Comparison of ENCODE assay signal across 14 mouse cellular contexts in the genomic region with DNA sequence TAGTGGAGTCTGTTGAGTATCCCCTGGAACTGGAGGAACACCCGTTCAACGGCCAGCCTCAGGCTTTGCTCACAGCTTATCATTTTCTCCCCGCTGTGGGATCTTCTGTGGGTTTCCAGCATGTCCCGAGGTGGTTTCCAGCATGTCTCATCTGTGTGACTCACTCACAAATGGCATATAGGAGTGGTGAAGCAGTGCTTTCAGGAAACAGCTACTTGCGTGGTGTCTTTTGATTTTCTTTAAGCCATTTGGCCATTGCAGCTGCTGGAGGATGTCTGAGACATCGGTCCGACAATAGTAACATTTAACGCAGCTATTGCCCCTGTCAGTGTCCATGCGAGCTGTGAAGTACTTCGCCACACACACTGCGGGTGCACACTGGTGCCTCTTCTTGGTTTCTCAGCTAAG. TPM values are rescaled to one million over a fixed set of nuclear protein-coding genes. Genes with fewer than 3 reads are reported as not detected.
DNase-seq lines count a peak whose midpoint lies in the region; ATAC-seq and TF ChIP-seq lines count a peak whose summit lies in the region.
"Had no signal": no experiment of that assay in that cellular context is flagged by ENCODE, and none has a peak within 500 bp of the region (broad histone marks: within the 10 kb centered on the region; RNA-seq: fewer than 3 reads in every experiment).

No protein-coding gene starts in this region.

- no peaks in the 10 kb centered on the region for H3K27me3 ChIP-seq in embryonic facial prominence, embryonic 14.5 days (replicated peaks; ENCODE audit: control insufficient read depth, insufficient read depth, low read length)
- H3K27me3 ChIP-seq in embryonic facial prominence, embryonic 10.5 days (replicated peaks; ENCODE audit: low read depth, poor library complexity, severe bottlenecking): no peaks in the 10 kb centered on the region
- peaks cover 20% of the 10 kb centered on the region for H3K27me3 ChIP-seq in megakaryocyte, embryonic 14.5 days (replicated peaks)
- no peaks in the 10 kb centered on the region for H3K27me3 ChIP-seq in liver, postnatal 0 days (ENCODE audit: insufficient read depth, low read length)
- H3K27me3 ChIP-seq in cerebellum, adult 2 months (ENCODE audit: control insufficient read depth, insufficient read depth, low read length): no peaks in the 10 kb centered on the region
- H3K27me3 ChIP-seq: heart, embryonic 15.5 days; limb, embryonic 15.5 days; midbrain, embryonic 12.5 days had no signal

- no peak overlapping the region for H3K4me2 ChIP-seq in embryonic facial prominence, embryonic 14.5 days (ENCODE audit: low read depth, low read length)
- peak overlapping the region; percentile 54; the same call in 1 of the 2 replicates for H3K4me2 ChIP-seq in liver, postnatal 0 days (ENCODE audit: low read depth, low read length)
- H3K4me2 ChIP-seq: heart, embryonic 15.5 days; limb, embryonic 15.5 days; midbrain, embryonic 12.5 days had no signal

- 0 out of 2 replicates have a peak, but pooled peaks have one; percentile 50 for TF ChIP-seq EP300 in liver, postnatal 0 days (IDR thresholded peaks at IDR 0.05; ENCODE audit: low read depth)

- peaks cover 6% of the 10 kb centered on the region for H3K4me1 ChIP-seq in embryonic facial prominence, embryonic 14.5 days (ENCODE audit: control insufficient read depth, insufficient read depth, low read length)
- H3K4me1 ChIP-seq in embryonic facial prominence, embryonic 10.5 days: peaks cover 14% of the 10 kb centered on the region
- peaks cover 70% of the 10 kb centered on the region for H3K4me1 ChIP-seq in megakaryocyte, embryonic 14.5 days
- peaks cover 10% of the 10 kb centered on the region for H3K4me1 ChIP-seq in brown adipose tissue, adult 24 weeks (ENCODE audit: control insufficient read depth, insufficient read depth, insufficient read length, low read length)
- H3K4me1 ChIP-seq in liver, postnatal 0 days (ENCODE audit: insufficient read depth): peaks cover 37% of the 10 kb centered on the region
- no peaks in the 10 kb centered on the region for H3K4me1 ChIP-seq in cerebellum, adult 2 months (ENCODE audit: control insufficient read depth, insufficient read depth, low read length)
- H3K4me1 ChIP-seq: limb, embryonic 15.5 days had no signal

- no peak for ATAC-seq in embryonic facial prominence, embryonic 14.5 days (ENCODE audit: low read depth)
- no peak for ATAC-seq in megakaryocyte, adult 5-6 weeks (ENCODE audit: poor library complexity, severe bottlenecking)
- peak; percentile 9 for ATAC-seq in liver, postnatal 0 days

- WGBS in embryonic facial prominence, embryonic 14.5 days: 78% methylated on average over 11 of the region's 11 CpGs
- WGBS in embryonic facial prominence, embryonic 10.5 days: 84% methylated on average over 11 of the region's 11 CpGs
- WGBS in liver, postnatal 0 days (ENCODE audit: insufficient replicate concordance): 48% methylated on average over 11 of the region's 11 CpGs
- WGBS in cerebellum, adult 2 months: 76% methylated on average over 11 of the region's 11 CpGs

- DNase-seq in embryonic facial prominence, embryonic 14.5 days (ENCODE audit: low spot score): peak; percentile 25
- no peak for DNase-seq in embryonic facial prominence, embryonic 10.5 days (ENCODE audit: low spot score)
- peak; percentile 40 for DNase-seq in liver, postnatal 0 days
- no peak for DNase-seq in ovary, postnatal 36 days (ENCODE audit: low spot score)
- no peak for DNase-seq in cerebellum, adult 2 months
- DNase-seq: kidney, adult 2 months; layer of hippocampus, postnatal 36 days; thymus, postnatal 36 days had no signal

- TF ChIP-seq CTCF in liver, postnatal 0 days (IDR thresholded peaks at IDR 0.05; ENCODE audit: low read depth): no peak
- TF ChIP-seq CTCF in cerebellum, adult 2 months (IDR thresholded peaks at IDR 0.05; ENCODE audit: borderline replicate concordance, insufficient read depth, low read depth, low read length): no peak

- no peak overlapping the region for H3K9ac ChIP-seq in embryonic facial prominence, embryonic 14.5 days (ENCODE audit: low read depth, low read length)
- peak overlapping the region; percentile 36 for H3K9ac ChIP-seq in liver, postnatal 0 days (replicated peaks)
- H3K9ac ChIP-seq: heart, embryonic 15.5 days; limb, embryonic 15.5 days; midbrain, embryonic 12.5 days had no signal

- no peak overlapping the region for H3K4me3 ChIP-seq in embryonic facial prominence, embryonic 14.5 days (ENCODE audit: low read depth, low read length)
- no peak overlapping the region for H3K4me3 ChIP-seq in embryonic facial prominence, embryonic 10.5 days
- H3K4me3 ChIP-seq in megakaryocyte, embryonic 14.5 days (replicated peaks): peak overlapping the region; percentile 78
- H3K4me3 ChIP-seq in brown adipose tissue, adult 24 weeks (ENCODE audit: insufficient read depth, low read depth, low read length): no peak overlapping the region
- H3K4me3 ChIP-seq in liver, postnatal 0 days (ENCODE audit: low read depth, low read length): no peak overlapping the region
- H3K4me3 ChIP-seq in cerebellum, adult 2 months (replicated peaks; ENCODE audit: insufficient read depth, low read depth, low read length): no peak overlapping the region
- H3K4me3 ChIP-seq: heart, embryonic 15.5 days; limb, embryonic 15.5 days; midbrain, embryonic 12.5 days had no signal

- TF ChIP-seq POLR2A in cerebellum, adult 2 months (IDR thresholded peaks at IDR 0.05; ENCODE audit: borderline replicate concordance, insufficient read depth, low read length): no peak

- no peaks in the 10 kb centered on the region for H3K9me3 ChIP-seq in embryonic facial prominence, embryonic 14.5 days (ENCODE audit: control insufficient read depth, low read length)
- H3K9me3 ChIP-seq in embryonic facial prominence, embryonic 10.5 days: no peaks in the 10 kb centered on the region
- 0 out of 2 replicates have a peak, but pooled peaks cover under 1% of the 10 kb centered on the region for H3K9me3 ChIP-seq in megakaryocyte, embryonic 14.5 days
- H3K9me3 ChIP-seq in liver, postnatal 0 days (ENCODE audit: low read length): no peaks in the 10 kb centered on the region
- H3K9me3 ChIP-seq: heart, embryonic 15.5 days; limb, embryonic 15.5 days; midbrain, embryonic 12.5 days had no signal

- H3K27ac ChIP-seq in embryonic facial prominence, embryonic 14.5 days (replicated peaks; ENCODE audit: low read depth, low read length): no peak overlapping the region; the same call in 1 of the 2 replicates
- no peak overlapping the region for H3K27ac ChIP-seq in embryonic facial prominence, embryonic 10.5 days (replicated peaks)
- 0 out of 2 replicates have a peak overlapping the region, but pooled peaks have one; percentile 2 for H3K27ac ChIP-seq in brown adipose tissue, adult 24 weeks (replicated peaks; ENCODE audit: low read depth, low read length)
- H3K27ac ChIP-seq in liver, postnatal 0 days (ENCODE audit: low read depth): peak overlapping the region; percentile 87
- no peak overlapping the region for H3K27ac ChIP-seq in cerebellum, adult 2 months (ENCODE audit: insufficient read depth, low read length)
- H3K27ac ChIP-seq: heart, embryonic 15.5 days; limb, embryonic 15.5 days; midbrain, embryonic 12.5 days had no signal

- H3K36me3 ChIP-seq in embryonic facial prominence, embryonic 14.5 days (ENCODE audit: control insufficient read depth, insufficient read depth, low read length): no peaks in the 10 kb centered on the region
- H3K36me3 ChIP-seq in embryonic facial prominence, embryonic 10.5 days (replicated peaks): no peaks in the 10 kb centered on the region
- H3K36me3 ChIP-seq in megakaryocyte, embryonic 14.5 days (replicated peaks; ENCODE audit: low read length): no peaks in the 10 kb centered on the region
- H3K36me3 ChIP-seq in liver, postnatal 0 days (replicated peaks; ENCODE audit: insufficient read depth, low read length): no peaks in the 10 kb centered on the region
- H3K36me3 ChIP-seq: heart, embryonic 15.5 days; limb, embryonic 15.5 days; midbrain, embryonic 12.5 days had no signal

RNA-seq across cellular contexts. Expression of gene Sh3glb1, which starts 50.7 kb away (rescaled TPM):
- 146 and 157 TPM in 2 replicates for polyA plus RNA-seq in embryonic facial prominence, embryonic 14.5 days (2014; fragmentation: Nextera tagmentation; extraction: Ambion mirVana)
- 65.7 and 68.5 TPM in 2 replicates for polyA plus RNA-seq in embryonic facial prominence, embryonic 10.5 days (2016; fragmentation: Nextera tagmentation; extraction: Ambion mirVana)
- polyA plus RNA-seq in megakaryocyte, embryonic 14.5 days (2012; ENCODE audit: insufficient read depth, low replicate concordance): 36.0 and 37.9 TPM in 2 replicates
- 255 and 267 TPM in 2 replicates for total RNA-seq in megakaryocyte, adult 5-6 weeks (2015)
- 110 TPM in 2 replicates for total RNA-seq in megakaryocyte, adult 5-6 weeks (2017)
- polyA plus RNA-seq in brown adipose tissue, adult 24 weeks (2012; ENCODE audit: insufficient read depth, insufficient read length, missing spikeins): 539 and 866 TPM in 2 replicates
- 84.8 and 91.2 TPM in 2 replicates for polyA plus RNA-seq in liver, postnatal 0 days (2015; fragmentation: Nextera tagmentation; extraction: Ambion mirVana)
- polyA plus RNA-seq in cerebellum, adult 2 months (2012; rRNA removed): 25.2 and 25.5 TPM in 2 replicates

Comparison
In these comparisons a context has a peak if more than half of its experiments do, and no peak if none do; other contexts are left out.
1. DNase-seq: peak in embryonic facial prominence, embryonic 14.5 days (single experiment) and liver, postnatal 0 days (single experiment); none in embryonic facial prominence, embryonic 10.5 days (single experiment), ovary, postnatal 36 days (single experiment) and cerebellum, adult 2 months (0 of 2).
2. H3K27ac ChIP-seq: peak in brown adipose tissue, adult 24 weeks (single experiment) and liver, postnatal 0 days (single experiment); none in embryonic facial prominence, embryonic 14.5 days (single experiment), embryonic facial prominence, embryonic 10.5 days (single experiment) and cerebellum, adult 2 months (single experiment).